Mouse (Mus musculus) left cerebral cortex, postnatal 25 days (tissue): Measurements from ENCODE around the gene Dlgap1. TPM values are rescaled to one million over a fixed set of nuclear protein-coding genes. Genes with fewer than 3 reads are reported as not detected.

Experiments used
- DNase-seq, 2 experiments: peaks; one replicate each; pipeline ENCODE4 v3.0.0; 2022; ENCODE audit warnings: low spot score in 2 of 2, mixed read lengths in 1 of 2
- intact Hi-C: fragments of 180-260 bp; cut with DNase I; formaldehyde crosslinking; loops from one replicate; pipeline ENCODE4 v1.15.1; 2025
- total RNA-seq, 2 experiments: library from RNA; stranded (reverse); gene quantifications; 2 replicates each; pipeline ENCODE4 v1.2.3; 2021

Dlgap1 gene
- total RNA-seq, 2 experiments from 2014 or later: 420 to 443 TPM

DNA sequence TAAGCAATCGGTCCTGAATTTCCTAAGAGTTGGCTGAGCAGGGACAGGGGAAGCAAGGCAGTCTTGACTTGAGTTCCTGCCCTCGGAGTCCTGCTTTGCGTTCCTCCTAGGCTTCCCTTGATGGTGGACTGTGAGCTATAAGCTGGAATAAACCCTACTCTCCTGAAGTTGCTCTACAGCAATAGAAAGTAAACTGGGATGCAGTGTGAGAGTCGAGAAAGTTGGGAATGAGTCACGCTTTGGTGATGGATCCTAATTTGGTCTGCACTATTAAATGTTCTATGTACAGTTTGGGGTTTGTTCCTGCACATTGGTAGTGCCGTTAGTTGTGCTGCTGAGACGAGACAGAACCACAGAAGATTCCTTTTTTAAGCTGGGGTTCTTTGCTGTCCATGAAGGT, 348.9 kb downstream of the Dlgap1 start:
- intact Hi-C loops: no loop called here
- DNase-seq: peak in 1 of 2 experiments; percentile 34

DNA sequence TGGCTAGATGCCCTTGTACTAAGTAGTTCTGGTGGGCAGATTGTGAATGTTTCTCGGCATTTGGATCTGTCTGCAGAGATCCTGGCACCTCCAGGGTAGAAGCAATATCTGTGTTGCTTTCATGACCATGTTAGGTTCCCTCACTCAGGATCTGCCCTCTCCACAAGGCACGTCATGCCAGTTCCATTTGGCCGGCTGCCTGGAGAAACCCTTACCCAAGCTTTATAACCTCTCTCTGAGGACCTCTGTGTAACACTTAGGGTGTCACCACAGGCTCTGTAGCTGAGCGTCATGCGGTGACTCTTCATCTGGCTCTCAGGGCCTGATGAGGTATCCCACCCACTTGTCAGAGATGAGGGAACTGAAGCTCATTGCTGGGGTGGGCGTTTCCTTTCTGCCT, 353.1 kb downstream of the Dlgap1 start:
- no peak for DNase-seq
- intact Hi-C loops: no loop called here

DNA sequence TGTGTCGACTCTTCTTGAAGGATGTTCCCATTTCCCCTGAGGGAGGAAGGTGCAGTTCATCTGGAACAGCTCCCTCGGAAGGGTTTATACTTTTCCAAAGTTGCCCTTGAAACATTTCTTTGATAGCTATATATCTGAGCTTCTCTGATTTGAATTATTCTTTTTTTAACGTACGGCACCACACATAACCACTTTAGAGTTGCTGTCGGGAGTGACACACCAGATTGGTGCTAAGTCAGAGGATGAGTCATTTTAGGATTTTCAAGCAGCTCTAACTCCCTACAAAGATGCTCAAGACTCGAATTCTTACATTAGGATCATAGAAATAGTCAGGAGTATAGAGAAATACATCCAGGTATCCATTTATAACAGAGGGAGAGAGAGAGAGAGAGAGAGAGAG, 364.6 kb downstream of the Dlgap1 start:
- DNase-seq: peak in 1 of 2 experiments; percentile 65
- intact Hi-C loops: loop anchor here (10.0 kb wide), 1 partner anchor 359 kb away; no protein-coding TSS in a partner anchor

DNA sequence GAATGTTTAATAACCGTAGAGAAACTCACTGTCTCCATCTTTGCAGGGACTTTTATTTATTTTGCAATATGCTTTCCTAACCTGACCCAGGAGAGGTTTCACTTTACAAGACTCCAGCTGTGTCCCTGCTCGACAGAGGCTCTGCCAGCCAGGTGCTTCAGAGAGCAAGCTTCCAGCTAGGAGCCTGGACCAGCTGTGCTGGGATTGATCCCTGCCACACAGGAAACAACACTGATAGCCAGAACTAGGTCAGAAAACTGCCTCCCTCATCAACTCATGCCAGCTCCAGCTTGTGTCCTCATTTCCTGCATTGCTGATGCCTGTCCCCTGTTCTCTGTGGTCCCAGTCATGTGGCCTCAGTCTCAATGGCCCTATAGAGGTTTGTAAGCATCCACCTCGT, 365.3 kb downstream of the Dlgap1 start:
- DNase-seq: peak in 1 of 2 experiments; percentile 52
- intact Hi-C loops: loop anchor here (10.0 kb wide), 1 partner anchor 359 kb away; no protein-coding TSS in a partner anchor

DNA sequence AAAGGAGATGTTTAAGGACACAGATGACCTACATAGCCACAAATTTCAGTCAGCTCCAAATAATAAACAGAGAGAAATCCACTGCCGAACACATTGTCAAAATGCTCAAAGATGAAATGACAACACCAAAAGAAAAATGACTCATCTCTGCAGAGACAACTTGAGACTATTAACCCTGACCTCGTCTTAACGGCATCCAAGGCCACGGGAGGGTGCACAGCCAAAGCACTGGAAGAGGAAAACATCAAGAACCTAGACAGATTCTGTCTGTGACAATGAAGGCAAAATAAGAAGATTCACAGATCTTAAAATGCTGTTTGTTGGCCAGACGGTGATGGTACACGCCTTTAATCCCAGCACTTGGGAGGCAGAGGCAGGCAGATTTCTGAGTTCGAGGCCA, 370.9 kb downstream of the Dlgap1 start:
- no peak for DNase-seq
- intact Hi-C loops: loop anchor here (10.0 kb wide), 3 partner anchors 365 to 775 kb away; no protein-coding TSS in a partner anchor

DNA sequence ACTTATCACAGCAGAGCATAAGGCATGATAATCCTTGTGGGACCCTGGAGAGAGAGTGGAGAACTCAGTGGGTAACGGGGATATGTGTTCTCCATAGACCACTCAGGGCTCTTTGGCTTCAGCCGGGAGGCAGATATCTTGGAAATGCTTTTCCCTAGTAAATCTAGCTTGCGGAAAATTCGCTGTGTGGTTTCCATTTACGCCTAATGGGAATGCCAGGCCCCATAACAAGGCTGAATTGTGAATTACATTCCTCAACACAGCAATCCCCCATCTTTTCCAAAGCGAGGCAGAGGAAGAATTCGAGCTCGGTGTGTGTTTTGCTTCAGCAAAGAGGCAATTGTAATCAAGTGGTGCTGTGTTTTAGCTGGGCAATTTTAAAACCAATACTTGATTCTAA, 372.4 kb downstream of the Dlgap1 start:
- intact Hi-C loops: loop anchor here (10.0 kb wide), 2 partner anchors 736 to 776 kb away; no protein-coding TSS in a partner anchor
- no peak for DNase-seq

DNA sequence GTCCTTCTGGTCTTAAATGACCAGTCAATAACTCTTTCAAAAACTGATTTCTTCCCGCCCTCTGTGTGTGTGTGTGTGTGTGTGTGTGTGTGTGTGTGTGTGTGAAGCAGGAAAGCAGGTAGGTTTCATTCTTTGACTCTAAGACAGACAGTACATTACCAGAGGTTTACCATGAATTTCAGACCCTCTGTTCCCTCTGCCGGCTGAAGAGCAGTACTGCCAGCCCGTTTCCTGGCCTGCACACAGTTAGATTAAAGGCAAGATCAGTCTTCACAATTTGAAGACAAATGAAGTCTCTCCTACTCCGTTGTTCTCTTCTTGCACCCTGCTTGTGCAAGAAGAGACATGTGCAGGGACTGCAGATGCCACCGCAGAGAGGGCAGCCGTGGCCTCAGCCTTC, 373.0 kb downstream of the Dlgap1 start:
- intact Hi-C loops: loop anchor here (10.0 kb wide), 2 partner anchors 737 to 777 kb away; no protein-coding TSS in a partner anchor
- peak in 1 of 2 experiments; percentile 57 for DNase-seq

DNA sequence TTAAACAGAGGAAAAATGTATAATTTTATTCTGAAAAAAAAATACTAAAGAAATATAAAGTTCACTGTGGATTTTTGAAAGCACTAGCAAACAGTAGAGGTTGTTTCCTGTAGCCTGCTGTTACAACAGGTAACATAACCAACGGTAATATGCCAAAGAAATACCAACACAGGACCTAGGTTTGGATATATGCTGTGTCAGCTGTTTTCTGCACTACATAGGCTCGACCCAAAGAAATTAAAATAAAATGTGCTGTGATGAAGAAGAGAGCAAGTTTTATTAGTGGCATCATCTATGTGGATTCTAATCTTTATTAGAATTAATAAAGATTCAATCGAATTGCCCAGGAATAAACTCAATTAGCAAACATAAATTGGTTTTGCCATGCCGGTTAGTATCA, 378.5 kb downstream of the Dlgap1 start:
- intact Hi-C loops: loop anchor here (10.0 kb wide), 2 partner anchors 743 to 783 kb away; no protein-coding TSS in a partner anchor
- DNase-seq: no peak

DNA sequence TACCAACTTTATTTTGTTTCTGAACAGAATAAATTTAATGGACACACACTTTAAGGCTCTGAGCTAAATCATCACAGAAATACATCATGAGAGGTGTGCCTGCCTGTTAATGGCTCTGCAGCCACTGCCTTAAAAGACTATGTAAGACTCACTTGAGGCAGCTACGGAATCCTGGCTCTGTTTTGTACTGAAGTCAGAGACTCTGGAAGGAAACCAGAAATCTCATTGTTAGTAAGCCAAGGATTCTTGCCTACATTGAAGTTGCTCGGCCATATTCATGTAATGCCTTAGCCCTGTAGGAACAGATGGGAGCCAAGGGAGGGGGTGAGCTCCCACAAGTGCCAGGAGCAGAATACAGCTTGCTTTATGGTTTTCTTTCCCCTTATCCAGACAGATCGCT, 394.7 kb downstream of the Dlgap1 start:
- DNase-seq: peak; percentile 64 to 96

DNA sequence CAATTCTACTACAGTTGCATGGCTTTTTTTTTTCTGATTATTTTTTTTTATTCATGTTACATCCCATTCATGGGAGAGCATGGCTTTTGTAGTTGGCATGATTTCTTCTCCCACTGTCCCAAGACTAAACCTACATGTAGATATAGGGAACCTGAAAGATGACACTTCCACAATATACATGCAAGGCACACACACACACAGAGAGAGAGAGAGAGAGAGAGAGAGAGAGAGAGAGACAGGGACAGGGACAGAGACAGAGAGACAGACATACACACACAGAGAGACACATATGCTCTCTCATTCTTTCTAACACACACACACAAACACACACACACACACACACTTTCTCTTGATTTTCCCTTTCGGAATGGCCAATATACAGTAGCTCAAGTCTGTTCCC, 395.1 kb downstream of the Dlgap1 start:
- intact Hi-C loops: loop anchor here (2.0 kb wide), 1 partner anchor 595 kb away; no protein-coding TSS in a partner anchor

More for the DNA sequence above, 394.7 kb downstream of the Dlgap1 start:
- intact Hi-C loops: loop anchor here (2.0 kb wide), 1 partner anchor 595 kb away; no protein-coding TSS in a partner anchor

DNA sequence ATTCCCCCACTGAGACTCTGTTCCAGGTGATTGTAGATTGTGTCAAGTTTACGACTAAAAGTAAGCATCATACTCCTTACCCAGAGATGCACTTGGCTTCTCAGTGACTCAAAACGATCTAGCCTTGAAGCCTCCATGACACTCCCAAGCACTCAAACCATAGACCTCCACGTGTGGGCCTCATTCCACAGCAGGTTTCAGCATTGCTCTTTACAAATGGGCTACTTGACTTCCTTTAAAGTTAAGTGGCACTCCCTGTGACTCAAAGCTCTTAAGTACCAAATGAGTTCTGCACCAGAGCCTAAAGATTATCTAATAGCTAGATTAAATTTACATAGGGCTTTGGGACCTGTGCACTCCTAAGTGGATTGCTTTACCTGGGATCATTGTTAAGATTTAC, 400.3 kb downstream of the Dlgap1 start:
- intact Hi-C loops: no loop called here
- DNase-seq: no peak

More for the DNA sequence above, 395.1 kb downstream of the Dlgap1 start:
- DNase-seq: no peak

DNA sequence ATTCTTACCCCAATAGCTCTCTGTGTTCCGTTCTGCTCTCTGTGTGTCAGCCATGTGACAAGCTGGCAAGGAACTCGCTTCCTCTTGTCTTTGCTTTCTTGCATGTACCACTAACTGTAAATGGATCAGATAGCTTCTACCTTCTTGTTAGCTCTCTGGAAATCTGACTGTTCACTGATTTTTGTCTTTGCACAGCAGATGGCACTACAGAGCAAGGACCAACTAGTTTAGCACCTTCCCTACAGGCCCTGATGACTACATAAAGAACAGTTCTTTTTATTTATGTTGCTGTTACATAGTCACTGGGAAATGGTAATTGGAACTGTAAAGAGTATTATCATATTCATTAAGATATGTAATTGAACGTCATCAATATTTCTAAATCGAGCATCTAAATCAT, 408.1 kb downstream of the Dlgap1 start:
- intact Hi-C loops: no loop called here
- peak; percentile 46 to 70 for DNase-seq

DNA sequence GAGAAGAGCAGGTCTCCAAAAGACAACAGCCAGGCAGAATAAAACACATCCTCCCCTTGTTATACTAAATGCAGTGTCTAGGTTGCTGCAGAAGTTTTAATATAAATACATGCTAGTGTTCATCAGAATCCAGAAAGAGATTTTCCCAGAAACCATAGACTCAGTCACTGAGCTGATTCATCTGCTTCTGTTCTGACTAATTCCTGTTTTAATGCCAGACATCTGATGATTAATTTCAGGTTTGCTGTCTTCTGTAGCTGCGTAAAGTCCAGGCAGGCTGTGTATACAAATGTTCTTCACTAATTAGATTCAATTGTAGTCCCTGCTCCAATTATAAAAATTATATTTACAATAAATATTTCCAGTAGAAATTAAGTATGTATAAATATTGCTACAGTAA, 419.6 kb downstream of the Dlgap1 start:
- intact Hi-C loops: no loop called here
- DNase-seq: peak in 1 of 2 experiments; percentile 31

DNA sequence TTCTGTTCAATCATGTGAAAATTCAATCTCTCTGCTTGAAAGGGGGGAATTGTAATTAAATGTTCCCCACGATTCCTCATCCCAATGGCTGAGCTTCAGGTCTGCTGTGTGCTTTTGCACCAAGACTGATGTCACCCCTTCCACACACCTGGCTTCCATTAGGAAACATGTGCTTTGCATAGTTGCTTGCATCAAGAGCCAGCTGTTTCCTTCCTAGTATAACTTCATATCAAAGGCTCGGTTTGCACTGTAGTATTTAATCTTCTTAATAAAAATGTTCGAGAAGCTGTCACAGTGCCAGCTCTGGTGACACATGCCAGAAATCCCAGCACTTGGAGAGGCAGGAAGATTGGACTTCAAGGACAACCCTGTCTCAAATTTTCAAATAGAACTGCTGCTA, 428.3 kb downstream of the Dlgap1 start:
- no peak for DNase-seq
- intact Hi-C loops: no loop called here

DNA sequence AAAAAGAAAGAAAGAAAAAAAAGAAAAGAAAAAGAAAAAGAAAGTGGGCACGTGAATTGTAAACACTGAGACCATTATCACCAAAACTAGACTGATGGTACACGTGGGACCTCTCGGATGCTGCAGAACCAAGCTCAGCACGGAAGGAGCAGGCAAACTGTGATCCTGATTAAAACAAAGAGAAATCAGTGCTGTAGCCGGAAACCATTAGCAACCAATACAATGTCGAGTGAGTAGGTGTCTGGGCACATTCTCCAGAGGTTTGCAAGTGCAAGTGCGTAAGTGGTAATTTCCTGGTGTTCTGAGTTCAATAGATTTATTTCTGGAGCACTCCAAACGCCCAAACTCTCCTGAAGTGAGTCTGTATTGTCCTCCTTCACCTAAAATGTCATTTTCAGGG, 428.8 kb downstream of the Dlgap1 start:
- intact Hi-C loops: no loop called here
- no peak for DNase-seq

DNA sequence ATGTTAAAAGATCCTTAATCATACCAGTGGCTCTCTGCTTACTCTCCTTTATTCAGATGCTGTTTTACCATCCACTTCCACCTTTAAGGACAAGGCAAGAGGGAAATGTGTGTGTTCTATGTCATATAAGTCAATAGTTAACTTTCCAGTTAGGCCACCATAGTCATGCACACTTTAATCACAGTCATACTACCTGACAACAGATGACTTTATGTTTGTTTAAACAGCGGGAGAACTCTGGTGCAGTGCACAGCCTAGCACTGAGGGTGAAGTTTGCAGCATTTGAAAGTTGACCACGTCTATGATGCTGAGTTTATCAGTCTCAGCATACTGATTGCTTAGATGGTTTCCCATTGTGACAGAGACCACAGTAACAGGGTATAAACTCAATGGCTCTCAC, 433.0 kb downstream of the Dlgap1 start:
- intact Hi-C loops: no loop called here

DNA sequence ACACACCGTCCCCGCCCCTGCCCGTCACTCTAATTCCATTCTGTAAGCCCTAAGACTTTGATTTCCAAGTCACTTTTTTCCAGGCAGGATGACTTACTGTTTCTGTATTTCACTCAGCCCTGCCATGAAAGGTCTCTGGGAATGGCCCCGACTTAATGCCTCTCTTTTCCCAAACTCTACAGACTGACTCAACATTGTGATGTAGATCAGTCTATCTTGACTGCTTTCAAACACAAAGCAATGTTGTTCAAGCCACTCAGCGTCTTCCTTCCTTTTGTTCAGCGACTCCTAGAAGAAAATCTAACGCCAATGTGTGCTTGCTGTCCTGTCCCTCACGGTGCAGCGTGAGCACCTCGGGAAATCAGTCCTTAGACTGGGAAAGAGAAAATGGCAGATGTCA, 434.9 kb downstream of the Dlgap1 start:
- intact Hi-C loops: no loop called here
- DNase-seq: no peak

More for the DNA sequence above, 433.0 kb downstream of the Dlgap1 start:
- DNase-seq: no peak

DNA sequence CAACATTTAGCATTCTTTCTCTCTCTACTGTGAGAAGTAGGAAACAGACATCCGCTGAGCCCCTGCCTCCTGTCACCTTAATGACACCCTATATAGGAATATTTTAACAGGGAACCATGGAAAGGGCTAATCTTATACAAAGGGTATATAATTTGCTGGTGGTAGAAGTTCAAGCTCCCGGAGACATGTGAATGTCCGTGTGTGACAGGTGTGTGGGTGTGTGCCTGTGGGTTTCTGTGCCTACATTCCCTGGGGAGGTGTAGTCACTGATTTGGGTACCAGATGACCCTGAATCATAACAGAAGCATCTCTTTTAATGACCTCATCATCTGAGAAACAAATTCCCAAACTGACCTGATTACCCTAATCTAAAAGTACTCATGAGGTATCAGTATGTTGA, 445.3 kb downstream of the Dlgap1 start:
- intact Hi-C loops: no loop called here
- no peak for DNase-seq

DNA sequence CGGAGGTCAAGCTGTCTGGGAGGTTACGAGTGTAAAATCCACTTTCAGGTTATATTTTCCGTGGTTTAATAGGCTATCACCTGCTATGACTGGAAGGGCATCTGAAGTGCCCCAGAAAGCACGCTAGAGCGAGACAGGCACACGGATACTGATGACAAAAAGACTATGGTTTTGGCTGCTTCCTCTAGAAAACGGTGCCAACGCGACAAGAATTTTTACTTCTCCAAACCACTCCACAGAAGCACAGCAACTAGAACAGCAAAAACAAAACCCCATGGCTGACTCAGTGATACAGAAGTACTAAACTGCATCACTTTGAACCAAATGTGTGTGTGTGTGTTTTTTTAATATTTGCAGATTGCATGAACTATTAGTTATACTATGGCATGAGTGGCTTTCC, 459.0 kb downstream of the Dlgap1 start:
- DNase-seq: peak in 1 of 2 experiments; percentile 52
- intact Hi-C loops: loop anchor here (5.0 kb wide), 1 partner anchor 254 kb away; no protein-coding TSS in a partner anchor

DNA sequence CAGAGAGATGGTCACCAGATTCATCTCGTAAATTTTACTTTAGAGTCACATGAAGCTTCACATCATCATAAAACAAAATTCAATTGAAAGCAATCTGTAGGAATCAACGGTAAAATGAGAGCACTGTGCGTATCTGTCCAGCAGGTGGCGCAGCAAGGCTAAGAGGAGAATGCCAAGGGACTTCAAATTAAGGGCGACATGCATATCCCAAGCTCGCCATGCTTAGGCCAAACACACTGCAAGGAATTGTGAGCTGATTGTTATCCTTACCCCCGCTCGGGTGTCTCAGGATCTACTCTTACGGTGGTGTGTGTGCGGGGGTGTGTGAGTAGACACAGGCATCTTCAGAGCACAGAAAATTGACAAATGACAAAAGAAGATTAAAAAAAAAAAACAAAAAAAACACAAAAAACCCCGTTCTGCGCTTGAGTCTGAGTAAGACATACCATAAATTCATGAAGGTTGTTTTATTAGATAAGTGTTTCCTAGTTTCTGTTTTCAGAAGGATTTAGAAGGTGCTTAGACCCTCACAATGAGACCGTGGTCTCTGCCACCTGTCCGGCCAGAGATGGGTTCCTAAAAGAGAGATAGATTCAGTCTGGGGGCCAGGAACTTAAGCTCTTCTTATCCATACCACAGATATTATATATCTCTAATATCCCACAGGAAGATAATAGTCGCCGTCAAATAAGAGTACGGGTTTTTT, 461.0 kb downstream of the Dlgap1 start:
- peak; percentile 78 to 92 for DNase-seq
- intact Hi-C loops: loop anchor here (1.0 to 5.0 kb wide), 3 partner anchors 92 to 252 kb away; no protein-coding TSS in a partner anchor

DNA sequence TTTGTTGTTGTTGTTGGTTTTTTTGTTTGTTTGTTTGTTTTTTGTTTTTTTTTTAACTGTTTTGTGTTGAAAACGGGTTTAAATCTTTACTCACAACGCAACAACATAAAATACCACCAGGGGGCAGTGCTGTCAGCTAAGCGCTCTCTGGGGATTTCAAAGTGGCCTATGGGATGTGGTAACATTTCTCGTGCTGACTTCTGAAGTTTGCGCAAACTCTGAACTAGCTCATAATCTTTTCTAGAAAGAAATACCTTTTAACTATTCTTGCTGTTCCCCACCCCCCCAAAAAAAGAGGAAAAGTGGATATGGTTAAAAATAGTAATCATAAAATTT, 461.5 kb downstream of the Dlgap1 start:
- peak; percentile 78 to 82 for DNase-seq
- intact Hi-C loops: loop anchor here (1.0 to 2.0 kb wide), 2 partner anchors 92 to 202 kb away; no protein-coding TSS in a partner anchor
